Mouse (Mus musculus) gastrocnemius, postnatal 25 days (tissue): ENCODE measurements around the gene Grm7. TPM values are rescaled to one million over a fixed set of nuclear protein-coding genes. Genes with fewer than 3 reads are reported as not detected.

Experiments
- DNase-seq: peaks from one replicate; pipeline ENCODE4 v3.0.0; 2022
- long read RNA-seq, 2 experiments: library from polyadenylated mRNA; stranded (forward); transcript quantifications; one replicate each; pipeline ENCODE4 v2.0.0; 2021
- total RNA-seq, 2 experiments: library from RNA; stranded (reverse); gene quantifications; 1 replicate in 1 of 2; 2 replicates in 1 of 2; pipeline ENCODE4 v1.2.3; 2021

Gene Grm7
- total RNA-seq = under 1 TPM; 0.08 to 0.11 TPM
- long read RNA-seq, experiment 1 = 0 reads
- long read RNA-seq, experiment 2 = 0 reads

DNA sequence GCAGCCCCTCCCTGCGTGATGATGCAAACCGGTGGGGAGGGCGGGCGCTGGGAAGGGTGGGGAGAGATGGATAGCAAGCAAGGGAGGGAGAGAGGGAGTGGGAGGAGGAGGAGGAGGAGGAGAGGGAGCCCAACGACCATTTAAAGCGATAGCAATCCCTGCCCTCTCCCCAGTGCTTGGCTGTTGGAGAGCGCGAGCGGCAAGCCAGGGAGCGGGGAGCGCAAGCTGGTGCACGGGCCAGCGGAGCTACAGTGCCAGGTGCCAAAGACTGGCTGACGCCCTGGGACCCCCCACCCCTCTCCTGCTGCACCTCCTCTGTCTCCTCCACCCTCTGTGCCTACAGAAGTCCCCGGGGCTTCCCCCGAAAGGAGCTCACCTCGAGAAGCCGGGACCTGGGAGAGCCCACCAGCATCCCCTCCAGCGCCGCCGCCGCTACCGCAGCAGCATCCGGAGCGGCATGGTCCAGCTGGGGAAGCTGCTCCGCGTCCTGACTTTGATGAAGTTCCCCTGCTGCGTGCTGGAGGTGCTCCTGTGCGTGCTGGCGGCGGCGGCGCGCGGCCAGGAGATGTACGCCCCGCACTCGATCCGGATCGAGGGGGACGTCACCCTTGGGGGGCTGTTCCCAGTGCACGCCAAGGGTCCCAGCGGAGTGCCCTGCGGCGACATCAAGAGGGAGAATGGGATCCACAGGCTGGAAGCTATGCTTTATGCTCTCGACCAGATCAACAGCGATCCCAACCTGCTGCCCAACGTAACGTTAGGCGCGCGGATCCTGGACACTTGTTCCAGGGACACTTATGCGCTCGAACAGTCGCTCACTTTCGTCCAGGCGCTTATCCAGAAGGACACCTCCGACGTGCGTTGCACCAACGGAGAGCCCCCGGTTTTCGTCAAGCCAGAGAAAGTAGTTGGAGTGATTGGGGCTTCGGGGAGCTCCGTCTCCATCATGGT lies at the start of gene Grm7:
Gene Grm7 (plus strand): TSS at position 171 of the 951 bp plus-strand sequence.
- DNase-seq = no peak

DNA sequence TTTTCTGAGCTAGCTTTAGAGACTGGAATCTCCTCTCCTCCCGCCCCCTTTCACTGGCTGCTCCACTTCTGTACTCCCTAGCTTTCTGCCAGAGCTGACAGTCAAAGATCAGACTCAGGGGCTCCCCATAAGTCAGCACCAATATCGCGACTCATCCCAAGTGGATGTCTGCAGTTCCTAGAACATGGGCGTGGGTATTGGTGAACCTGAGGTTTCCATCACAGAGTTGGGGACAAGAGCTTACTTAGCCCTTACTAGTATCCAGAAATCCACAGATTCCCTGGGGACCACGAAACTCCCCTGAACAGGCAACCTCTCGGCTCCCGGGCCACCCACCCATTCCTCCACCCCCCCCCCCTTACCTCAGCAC lies 355 bp upstream of the Grm7 start:
- DNase-seq = no peak

DNA sequence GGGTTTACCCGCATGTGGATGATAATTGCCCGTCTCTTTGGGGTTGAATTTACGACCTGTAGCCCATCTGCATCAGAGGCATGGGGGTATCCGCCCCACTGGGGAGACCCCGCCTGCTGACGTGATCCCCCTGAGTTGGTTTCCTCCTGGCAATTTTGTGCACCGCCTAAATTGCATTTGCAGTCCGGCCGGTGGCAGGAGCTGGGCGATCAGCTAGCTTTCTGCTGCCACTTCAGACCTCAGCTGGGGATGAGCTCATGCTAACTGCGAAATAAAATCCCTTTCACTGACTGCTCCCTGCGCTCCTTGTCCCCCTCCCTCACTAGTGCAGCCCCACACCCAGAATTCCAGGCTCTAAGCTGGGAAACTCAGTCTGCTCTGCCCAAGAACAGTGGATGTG lies 1.5 kb downstream of the Grm7 start:
- no peak for DNase-seq

DNA sequence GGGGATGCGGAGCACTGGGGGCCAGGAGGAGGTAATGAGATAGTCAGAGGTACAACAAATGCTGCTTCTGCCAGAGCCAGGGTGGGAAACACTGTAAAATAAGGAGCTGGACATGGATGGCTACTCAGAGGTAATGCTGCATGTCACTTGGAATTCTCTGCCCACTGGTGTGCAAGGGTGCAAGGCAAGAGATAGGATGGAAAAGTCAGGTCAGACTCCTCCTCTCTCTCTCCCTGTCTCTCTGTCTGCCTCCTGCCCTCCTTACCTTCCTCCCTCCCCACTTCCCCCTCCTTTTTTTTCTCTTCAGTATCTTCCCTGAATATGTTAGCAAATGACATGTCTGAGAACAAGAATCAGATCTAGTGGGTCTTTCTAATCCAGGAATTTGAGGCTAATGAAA lies 3.8 kb downstream of the Grm7 start:
- no peak for DNase-seq

DNA sequence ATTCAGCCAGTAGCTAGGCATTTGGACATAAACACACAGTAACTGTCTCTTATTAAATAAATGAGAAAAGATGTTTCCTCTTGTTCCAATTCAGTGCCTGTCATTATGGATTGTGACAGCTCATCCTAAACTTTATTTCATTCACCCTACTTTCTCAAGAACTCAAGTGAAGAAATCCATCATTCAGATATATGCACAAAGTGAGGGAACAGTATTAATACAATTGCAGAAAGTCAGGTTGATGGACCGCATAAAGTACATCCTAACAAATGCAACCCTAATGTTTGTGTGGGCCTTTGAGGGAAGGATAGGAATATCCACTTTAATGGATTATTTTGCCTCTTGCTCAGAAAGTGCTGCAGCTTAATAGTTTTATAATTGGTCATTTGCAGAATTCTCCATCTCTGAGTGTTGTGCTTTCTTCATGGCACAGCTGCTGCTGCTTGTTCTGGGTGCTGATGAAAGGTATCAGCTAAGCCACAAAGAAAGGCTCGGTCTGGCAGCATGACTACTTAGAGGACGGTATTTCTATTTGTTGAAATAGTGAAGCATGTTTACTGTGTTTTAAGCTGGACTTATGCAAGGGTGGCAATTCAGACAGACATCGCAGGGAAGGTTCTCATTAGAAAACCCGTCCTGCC lies 8.1 kb downstream of the Grm7 start:
- DNase-seq = no peak

DNA sequence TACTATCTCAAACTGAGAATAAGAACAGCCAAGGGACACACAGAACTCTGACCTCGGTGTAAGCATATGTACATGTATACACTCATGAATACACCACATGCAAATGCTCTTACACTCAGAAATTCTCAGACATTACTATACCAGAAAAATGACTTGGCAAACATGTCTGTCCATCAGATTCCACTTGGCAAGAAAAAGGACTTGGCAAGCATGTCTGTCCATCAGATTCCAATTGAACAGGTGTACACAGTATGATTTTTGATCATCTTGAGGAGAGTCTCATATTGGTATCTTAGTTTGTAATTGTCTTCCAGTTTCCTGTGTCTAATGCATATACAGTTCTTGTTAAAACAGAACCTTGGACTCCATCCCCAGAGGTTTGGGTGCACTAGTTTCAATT lies 19.1 kb downstream of the Grm7 start:
- no peak for DNase-seq

DNA sequence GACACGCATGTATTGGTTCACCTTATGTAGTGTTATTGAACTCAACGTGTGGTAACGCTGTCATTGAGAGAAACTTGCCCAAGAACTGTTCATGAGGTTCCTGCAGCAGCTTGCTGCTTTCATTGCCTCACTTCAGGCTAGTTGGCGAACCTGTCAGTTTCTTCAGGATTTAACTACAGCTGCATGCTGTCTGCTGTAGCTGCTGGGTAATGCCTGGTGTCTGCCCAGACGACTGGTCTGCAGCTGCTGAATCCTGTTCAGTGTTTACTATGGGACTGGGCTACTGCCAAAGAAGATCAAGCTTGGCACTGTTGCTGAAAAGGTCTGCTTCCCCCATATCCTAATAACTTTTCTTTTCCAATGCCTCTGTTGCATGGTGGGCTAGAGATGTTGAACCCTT lies 23.1 kb downstream of the Grm7 start:
- DNase-seq = no peak

DNA sequence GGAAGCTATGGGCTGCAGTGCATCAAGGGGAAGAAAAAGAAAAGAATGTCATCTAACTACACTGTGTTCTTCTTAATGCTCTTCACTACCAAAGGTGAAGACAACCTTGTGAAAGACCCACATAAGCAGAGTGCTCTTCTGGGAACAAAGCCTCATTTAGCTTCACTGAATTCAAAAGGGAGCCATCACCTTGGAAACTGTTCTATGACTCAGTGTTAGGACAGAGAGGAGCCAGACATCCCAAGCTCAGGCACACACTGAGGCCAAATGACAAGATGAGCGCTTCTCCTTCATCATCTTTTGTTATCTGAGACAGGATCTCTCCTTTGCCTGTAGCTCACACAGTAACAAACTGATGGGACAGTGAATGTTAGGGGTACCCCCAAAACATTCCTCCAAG lies 45.6 kb downstream of the Grm7 start:
- DNase-seq = no peak

DNA sequence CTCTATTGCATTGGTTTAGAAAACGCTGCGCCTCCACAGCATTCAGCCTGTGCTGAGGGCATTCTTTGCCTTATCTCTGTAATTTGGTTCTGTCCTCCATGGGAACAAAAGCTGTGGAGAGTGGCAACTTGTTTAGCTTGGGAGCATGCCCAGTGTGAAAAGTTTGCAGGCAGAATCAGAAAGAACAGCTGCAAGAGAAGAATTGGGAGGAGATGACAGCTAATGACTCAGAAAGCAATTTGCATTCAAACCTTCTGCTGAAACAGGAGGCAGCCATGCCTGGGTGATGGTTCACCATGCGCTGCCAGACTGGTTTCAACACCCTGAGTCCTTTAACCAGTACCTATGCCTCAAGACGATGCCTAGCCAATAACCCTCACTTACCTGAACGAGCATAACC lies 64.4 kb downstream of the Grm7 start:
- DNase-seq = no peak

DNA sequence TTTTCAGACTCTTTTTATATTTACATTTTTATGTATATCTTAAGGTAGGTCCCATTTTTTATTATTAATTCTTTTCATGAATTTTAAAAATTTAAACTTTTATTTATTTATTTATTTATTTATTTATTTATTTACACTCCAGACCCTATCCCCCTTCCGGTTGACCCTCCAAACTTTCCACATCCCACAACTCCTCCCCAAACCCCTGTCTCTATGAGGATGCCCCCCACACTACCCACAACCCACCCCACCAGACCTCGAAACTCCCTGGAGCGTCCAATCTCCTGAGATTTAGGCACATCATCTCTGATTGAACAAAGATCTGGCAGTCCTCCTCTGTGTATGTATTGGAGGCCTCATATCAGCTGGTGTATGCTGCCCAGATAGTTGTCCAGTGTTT lies 69.6 kb downstream of the Grm7 start:
- no peak for DNase-seq

DNA sequence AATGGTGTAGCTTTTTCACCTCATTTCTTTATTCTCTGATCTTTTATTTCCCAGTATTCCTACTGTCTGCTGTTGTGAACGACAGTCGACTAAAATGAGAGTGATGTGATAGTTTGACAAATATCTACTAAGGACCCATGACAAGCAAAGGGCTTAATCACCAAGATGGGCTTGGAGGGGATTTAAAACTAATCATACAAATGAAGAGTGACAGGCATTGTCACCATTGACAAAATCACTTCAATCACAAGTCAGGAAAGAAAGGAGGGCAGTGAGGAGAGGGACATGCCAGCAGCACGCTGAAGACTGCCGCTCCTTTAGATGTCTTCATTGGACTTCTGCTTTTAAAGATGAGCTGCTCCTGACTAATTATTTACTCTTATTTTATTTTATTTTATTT lies 78.0 kb downstream of the Grm7 start:
- DNase-seq = no peak

DNA sequence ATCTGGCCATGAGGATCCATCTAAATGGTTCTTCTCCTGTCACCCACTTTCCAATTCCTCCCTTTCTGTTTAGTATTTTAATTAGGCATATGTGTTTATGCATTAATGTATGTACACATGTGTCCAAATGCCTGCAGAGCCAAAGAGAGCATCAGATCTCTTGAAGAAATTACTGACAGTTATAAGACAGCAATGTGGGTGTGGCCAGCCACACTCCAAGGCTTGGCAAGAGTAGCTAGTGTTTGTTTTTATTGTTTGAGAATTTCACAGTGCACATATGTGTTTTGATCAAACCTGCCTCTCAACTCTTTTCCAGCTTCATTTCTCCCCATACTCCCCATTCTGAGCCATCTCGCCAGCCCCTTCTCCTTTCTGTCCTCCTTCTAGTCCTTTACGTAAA lies 88.5 kb downstream of the Grm7 start:
- no peak for DNase-seq

DNA sequence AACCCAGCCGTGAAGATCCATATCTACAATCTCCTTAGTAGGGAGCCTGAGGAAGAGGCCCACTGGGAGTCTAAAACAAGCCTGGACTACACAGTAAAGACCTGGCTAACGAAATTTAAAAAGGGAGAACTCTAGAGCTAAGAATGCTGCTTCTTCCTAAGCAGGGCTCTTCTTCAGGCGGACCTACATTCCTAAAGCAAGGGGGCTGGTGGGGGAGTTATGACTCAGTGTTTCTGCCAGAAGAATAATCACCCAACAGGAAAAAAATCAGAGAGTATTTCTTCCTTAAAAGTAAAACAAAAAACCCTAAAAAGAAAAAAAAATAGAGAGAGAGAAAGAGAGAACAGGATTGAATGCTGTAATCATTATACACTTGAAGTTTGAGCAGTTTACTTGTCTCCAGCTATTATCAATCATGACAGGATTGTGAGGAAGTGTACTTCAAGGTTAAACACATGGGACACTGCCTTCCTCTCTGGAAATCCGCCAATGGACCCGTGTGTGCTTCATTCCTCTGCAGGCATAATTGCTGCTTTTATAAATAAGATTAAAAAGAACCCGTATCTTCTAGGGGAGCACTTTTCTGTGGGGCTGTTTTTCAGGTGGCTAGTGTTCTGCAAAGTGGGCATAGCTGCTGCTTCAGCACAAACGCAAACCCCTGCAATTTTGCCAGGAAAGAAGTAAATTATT lies 98.7 kb downstream of the Grm7 start:
- no peak for DNase-seq

DNA sequence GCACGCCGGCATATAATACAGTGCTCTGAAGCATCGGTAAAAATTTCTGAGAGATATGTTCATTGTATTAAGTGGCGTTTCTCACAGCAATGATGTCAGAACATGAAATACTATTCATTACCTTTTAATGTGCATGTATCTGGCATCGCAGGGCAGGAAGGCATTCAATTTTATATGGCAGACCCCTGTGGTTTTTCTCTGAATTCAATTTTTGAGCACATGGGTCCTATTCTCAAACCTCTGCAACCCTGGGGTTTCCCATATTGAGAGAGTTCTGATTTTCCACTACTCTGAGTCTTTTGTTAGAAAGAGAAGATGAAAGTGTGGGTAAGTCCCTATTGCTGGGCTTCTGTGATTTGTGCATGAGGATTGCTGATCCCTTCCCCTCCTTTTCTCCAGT lies 110.5 kb downstream of the Grm7 start:
- DNase-seq = no peak

DNA sequence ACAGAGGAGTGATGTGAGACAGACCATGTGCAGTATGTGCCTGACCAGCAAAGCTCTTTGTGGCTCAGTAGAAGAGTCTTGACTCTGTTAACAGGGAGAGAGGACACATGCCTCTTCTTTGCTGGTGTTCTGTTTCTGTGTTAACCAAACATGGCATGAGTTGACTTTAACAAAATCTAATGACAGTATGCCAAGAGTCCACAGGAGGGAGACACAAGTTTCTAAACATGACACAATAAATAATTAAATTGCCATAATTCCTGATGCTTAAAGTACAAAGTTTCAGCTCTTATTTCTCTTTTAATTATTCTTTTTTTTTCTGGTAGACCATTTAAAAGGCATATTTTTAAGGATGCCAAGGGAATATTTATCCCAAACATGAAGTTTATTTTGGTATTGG lies 124.2 kb downstream of the Grm7 start:
- DNase-seq = no peak

DNA sequence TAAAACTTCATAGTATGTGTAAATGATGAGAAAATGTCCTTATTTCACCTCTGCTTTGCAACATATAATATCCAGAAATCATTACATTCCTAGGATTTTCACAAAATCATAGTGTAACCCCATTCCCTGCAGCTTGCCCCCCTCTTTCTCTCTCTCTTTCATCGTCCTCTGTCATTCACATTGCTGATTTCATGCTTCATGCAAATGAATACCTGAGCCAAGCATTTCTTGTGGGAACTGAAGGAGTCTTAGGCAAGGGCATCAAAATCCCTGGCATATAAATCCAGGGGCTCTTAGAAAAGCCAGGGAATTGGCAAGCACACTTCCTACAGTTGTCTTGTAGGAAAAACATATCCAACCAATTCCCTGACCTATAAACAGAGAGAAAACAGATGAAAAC lies 127.3 kb downstream of the Grm7 start:
- no peak for DNase-seq

DNA sequence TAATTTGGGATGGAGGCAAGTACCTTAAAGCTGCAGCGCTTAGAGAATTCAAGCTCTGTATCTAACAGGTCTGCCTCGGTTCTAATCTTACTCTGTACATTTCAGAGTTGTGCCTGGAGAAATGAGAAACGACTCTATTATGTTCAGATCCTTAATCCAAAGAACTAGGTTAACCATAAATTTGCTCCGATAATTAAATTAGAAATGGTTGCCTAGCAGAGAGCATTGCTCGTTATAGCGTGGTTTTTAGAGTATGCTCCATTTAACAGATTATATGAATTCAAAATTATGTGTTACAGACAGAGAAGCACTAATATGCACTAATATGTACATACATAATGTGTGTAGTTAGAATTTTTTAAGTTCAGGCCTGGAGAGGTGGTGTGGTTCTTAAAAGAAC lies 130.7 kb downstream of the Grm7 start:
- no peak for DNase-seq

DNA sequence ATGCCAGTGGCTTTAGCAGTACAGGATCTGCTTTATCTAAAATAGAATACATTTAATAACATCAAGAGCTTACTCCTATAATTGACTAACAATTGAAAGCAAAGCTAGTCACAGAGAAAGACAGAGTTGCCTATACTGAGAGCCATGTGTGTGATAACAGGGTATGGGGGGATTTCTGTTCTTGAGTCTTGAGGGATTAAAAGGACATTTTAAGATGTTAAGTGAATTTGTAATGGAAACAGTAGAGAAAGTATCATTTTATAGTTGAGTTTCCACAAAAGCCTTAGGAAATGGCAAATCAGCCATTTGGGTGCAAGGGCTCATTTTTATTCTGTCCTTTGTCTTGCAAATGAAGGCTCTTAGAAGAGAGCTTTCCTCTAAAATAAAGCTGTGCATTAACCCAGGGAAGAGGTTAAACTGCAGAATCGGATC lies 140.1 kb downstream of the Grm7 start:
- no peak for DNase-seq

DNA sequence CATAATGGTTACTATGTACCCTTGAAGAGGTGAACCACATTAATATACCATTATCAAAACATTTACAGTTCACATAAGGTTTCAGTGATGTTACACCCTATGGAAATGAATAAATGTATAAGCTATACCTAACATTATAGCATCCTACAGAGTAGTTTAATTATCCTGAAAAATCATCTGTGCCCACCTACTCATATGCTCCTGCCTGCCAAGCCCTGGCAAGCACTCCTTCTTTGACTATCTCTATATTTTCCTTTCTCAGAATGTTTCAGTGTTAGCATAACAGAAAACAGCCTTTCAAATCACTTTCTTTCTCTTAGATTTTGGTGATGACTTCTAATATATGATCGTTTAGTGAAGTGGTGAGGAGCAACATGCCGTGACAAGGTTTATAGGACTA lies 147.3 kb downstream of the Grm7 start:
- no peak for DNase-seq

DNA sequence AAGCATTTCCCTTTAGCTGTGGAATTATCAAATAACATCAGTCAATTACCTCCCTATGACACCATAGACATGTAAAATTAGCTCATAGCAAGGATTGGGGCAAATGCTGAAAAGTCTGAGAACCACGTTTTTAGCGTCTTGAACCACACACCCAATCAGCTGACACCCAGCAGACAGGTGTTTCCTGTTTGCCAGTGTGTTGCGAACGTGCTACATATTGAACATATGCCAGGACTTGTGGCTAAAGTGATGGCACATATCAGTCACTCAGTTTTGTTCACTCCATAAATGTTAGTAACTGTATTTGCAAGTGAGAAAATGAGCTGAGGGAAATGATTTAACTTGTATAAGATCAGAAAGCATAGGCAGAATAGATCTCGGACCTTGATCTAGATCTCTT lies 162.1 kb downstream of the Grm7 start:
- no peak for DNase-seq

DNA sequence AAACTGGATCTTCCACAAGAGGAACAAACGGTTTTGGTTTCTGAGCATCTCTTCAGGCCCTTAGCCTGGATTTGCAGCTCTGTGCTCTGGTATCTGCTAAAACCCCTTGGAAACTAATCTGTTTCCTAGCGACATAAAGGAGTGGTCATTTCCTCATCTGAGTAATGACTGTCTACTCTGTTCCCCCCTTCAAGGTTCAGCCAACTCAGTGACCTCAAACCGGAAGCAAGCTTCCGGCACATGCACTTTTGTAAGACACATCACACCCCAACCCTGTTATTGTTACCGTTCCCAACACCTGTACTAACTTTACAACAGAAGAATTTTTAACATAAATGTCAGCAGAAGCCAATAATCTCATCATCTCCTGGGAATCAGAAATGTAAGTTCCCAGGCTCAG lies 166.8 kb downstream of the Grm7 start:
- DNase-seq = no peak

DNA sequence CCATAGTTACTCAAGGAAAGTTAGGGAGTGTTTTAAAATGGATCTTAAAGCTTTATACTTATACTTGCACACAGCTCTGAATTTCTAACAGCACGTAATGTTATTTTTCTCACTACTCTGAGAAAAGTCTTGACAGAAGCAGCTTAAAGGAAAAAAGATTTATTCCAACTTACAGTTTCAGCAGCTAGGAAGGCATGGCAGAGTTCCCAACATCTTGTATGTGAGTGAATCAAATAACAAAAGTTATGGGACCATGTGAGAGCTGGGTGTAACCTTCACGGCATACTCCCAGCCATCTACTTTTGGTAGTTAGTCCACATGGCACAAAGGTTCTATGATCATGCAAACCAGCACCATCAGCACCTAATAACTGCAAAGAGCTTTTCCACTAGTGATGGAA lies 172.9 kb downstream of the Grm7 start:
- no peak for DNase-seq

DNA sequence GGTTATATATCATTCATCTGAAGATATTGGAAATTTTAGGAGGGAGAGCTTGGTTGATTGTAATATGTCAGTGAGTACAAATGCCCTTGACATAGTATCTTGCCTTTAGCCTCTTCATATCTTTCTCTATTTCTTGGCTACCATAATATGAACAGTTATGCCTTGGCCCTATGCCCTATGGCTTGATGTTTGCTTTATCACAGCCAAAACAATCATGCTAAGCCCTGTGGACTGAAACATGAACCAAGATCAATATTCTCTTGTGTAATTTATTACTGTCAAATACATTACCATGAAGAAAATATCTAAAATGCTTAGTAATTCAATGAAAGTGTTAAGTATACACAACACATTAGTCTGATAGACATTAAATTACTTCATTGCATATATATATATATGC lies 222.9 kb downstream of the Grm7 start:
- no peak for DNase-seq
